Comparison of ENCODE assay signal across 14 mouse cellular contexts in the genomic region with DNA sequence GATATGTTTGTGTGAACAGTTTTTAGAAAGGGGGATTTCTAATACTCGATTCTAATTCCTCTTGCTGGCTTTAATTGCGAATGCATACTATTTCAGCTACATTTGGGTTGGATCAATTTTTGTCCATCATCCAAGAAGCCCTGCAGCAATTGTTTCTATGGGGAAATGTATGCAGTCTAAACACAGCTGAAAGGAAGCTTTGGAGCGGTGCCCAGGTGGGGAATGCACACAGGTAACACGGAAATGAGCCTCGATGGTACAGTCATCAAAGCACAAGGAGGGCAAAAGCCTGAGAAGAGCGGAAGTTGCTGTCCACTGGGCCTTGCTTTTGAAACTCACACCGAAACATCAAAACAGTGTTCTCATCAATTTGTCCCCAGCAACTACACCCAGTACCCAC.
A peak's percentile ranks its signal among the peaks of the same experiment; 100 is the strongest.
DNase-seq lines count a peak whose midpoint lies in the region; ATAC-seq and TF ChIP-seq lines count a peak whose summit lies in the region.
"Had no signal": no experiment of that assay in that cellular context is flagged by ENCODE, and none has a peak within 500 bp of the region (broad histone marks: within the 10 kb centered on the region; RNA-seq: fewer than 3 reads in every experiment).

No protein-coding gene starts in this region.

- TF ChIP-seq EP300 in liver, postnatal 0 days (IDR thresholded peaks at IDR 0.05; ENCODE audit: low read depth), result no peak

- H3K27ac ChIP-seq in hindbrain, embryonic 13.5 days, result peak overlapping the region; percentile 68
- no peak overlapping the region for H3K27ac ChIP-seq in hindbrain, embryonic 10.5 days
- H3K27ac ChIP-seq in hindbrain, embryonic 16.5 days (ENCODE audit: low read depth, low read length), result 0 out of 2 replicates have a peak overlapping the region, but pooled peaks have one; percentile 16
- H3K27ac ChIP-seq in liver, postnatal 0 days (ENCODE audit: low read depth), result no peak overlapping the region
- H3K27ac ChIP-seq: heart, embryonic 10.5 days; intestine, embryonic 15.5 days; lung, embryonic 15.5 days; macrophage had no signal

- H3K4me2 ChIP-seq in hindbrain, embryonic 13.5 days, result no peak overlapping the region; the same call in 1 of the 2 replicates
- no peak overlapping the region; the same call in none of the 2 replicates for H3K4me2 ChIP-seq in hindbrain, embryonic 16.5 days (ENCODE audit: low read length)
- H3K4me2 ChIP-seq in liver, postnatal 0 days (ENCODE audit: low read depth, low read length), result no peak overlapping the region
- H3K4me2 ChIP-seq: intestine, embryonic 15.5 days; liver, embryonic 11.5 days; lung, embryonic 15.5 days had no signal

- TF ChIP-seq CTCF in liver, postnatal 0 days (IDR thresholded peaks at IDR 0.05; ENCODE audit: low read depth), result no peak

- no peak for ATAC-seq in hindbrain, embryonic 13.5 days (ENCODE audit: low FRiP score)
- ATAC-seq in hindbrain, embryonic 16.5 days, result no peak
- no peak for ATAC-seq in liver, postnatal 0 days
- ATAC-seq: intestine, embryonic 15.5 days had no signal

- H3K9me3 ChIP-seq in hindbrain, embryonic 13.5 days, result no peaks in the 10 kb centered on the region
- H3K9me3 ChIP-seq in hindbrain, embryonic 10.5 days, result no peaks in the 10 kb centered on the region
- H3K9me3 ChIP-seq in hindbrain, embryonic 16.5 days (ENCODE audit: control insufficient read depth, low read length), result no peaks in the 10 kb centered on the region
- H3K9me3 ChIP-seq in liver, postnatal 0 days (ENCODE audit: low read length), result no peaks in the 10 kb centered on the region
- H3K9me3 ChIP-seq: heart, embryonic 10.5 days; intestine, embryonic 15.5 days; lung, embryonic 15.5 days had no signal

- no peak overlapping the region for H3K9ac ChIP-seq in hindbrain, embryonic 13.5 days
- H3K9ac ChIP-seq in hindbrain, embryonic 16.5 days (ENCODE audit: low read depth, low read length), result no peak overlapping the region
- H3K9ac ChIP-seq in liver, postnatal 0 days (replicated peaks), result no peak overlapping the region
- H3K9ac ChIP-seq: intestine, embryonic 15.5 days; lung, embryonic 15.5 days had no signal

- peaks cover 23% of the 10 kb centered on the region for H3K4me1 ChIP-seq in hindbrain, embryonic 13.5 days (replicated peaks)
- H3K4me1 ChIP-seq in hindbrain, embryonic 10.5 days (replicated peaks), result peaks cover 11% of the 10 kb centered on the region
- H3K4me1 ChIP-seq in hindbrain, embryonic 16.5 days (ENCODE audit: control insufficient read depth, insufficient read depth, low read depth, low read length), result peaks cover 10% of the 10 kb centered on the region
- H3K4me1 ChIP-seq in liver, postnatal 0 days (ENCODE audit: insufficient read depth), result no peaks in the 10 kb centered on the region
- H3K4me1 ChIP-seq: heart, embryonic 10.5 days; intestine, embryonic 15.5 days; lung, embryonic 15.5 days had no signal

- H3K27me3 ChIP-seq in hindbrain, embryonic 13.5 days, result no peaks in the 10 kb centered on the region
- peaks cover 19% of the 10 kb centered on the region for H3K27me3 ChIP-seq in hindbrain, embryonic 10.5 days (ENCODE audit: insufficient read depth, poor library complexity, severe bottlenecking)
- H3K27me3 ChIP-seq in hindbrain, embryonic 16.5 days (replicated peaks; ENCODE audit: control insufficient read depth, insufficient read depth, low read length), result no peaks in the 10 kb centered on the region
- no peaks in the 10 kb centered on the region for H3K27me3 ChIP-seq in liver, postnatal 0 days (ENCODE audit: insufficient read depth, low read length)
- H3K27me3 ChIP-seq: intestine, embryonic 15.5 days; lung, embryonic 15.5 days had no signal

- WGBS in hindbrain, embryonic 13.5 days, result 70% methylated on average over 7 of the region's 7 CpGs
- 75% methylated on average over 7 of the region's 7 CpGs for WGBS in hindbrain, embryonic 10.5 days
- 62% methylated on average over 7 of the region's 7 CpGs for WGBS in hindbrain, embryonic 16.5 days
- WGBS in liver, postnatal 0 days (ENCODE audit: insufficient replicate concordance), result 68% methylated on average over 7 of the region's 7 CpGs

- no peak for DNase-seq in hindbrain, embryonic 10.5 days (ENCODE audit: low spot score)
- DNase-seq in ES-CJ7 (ENCODE audit: low read depth, low spot score) (peak; percentile 27), ZHBTc4 (ENCODE audit: low read depth, low spot score) (peak; percentile 4)
- DNase-seq in layer of hippocampus, postnatal 14 days (ENCODE audit: low spot score in 2 of 2), result no peak
- DNase-seq in liver, postnatal 0 days, result no peak
- DNase-seq: thymus, adult 18-20 months had no signal

- H3K4me3 ChIP-seq in hindbrain, embryonic 13.5 days, result no peak overlapping the region
- no peak overlapping the region for H3K4me3 ChIP-seq in hindbrain, embryonic 10.5 days
- H3K4me3 ChIP-seq in hindbrain, embryonic 16.5 days (ENCODE audit: low read length), result no peak overlapping the region
- H3K4me3 ChIP-seq in liver, postnatal 0 days (ENCODE audit: low read depth, low read length), result no peak overlapping the region
- H3K4me3 ChIP-seq: intestine, embryonic 15.5 days; lung, embryonic 15.5 days had no signal

- no peaks in the 10 kb centered on the region for H3K36me3 ChIP-seq in hindbrain, embryonic 13.5 days
- no peaks in the 10 kb centered on the region for H3K36me3 ChIP-seq in hindbrain, embryonic 10.5 days
- no peaks in the 10 kb centered on the region for H3K36me3 ChIP-seq in hindbrain, embryonic 16.5 days (ENCODE audit: control insufficient read depth, insufficient read depth, low read length)
- no peaks in the 10 kb centered on the region for H3K36me3 ChIP-seq in liver, postnatal 0 days (replicated peaks; ENCODE audit: insufficient read depth, low read length)
- H3K36me3 ChIP-seq: G1E; heart, embryonic 10.5 days; intestine, embryonic 15.5 days; lung, embryonic 15.5 days had no signal

Comparison
In these comparisons a context has a peak if more than half of its experiments do, and no peak if none do; other contexts are left out.
1. H3K27ac ChIP-seq: peak in hindbrain, embryonic 13.5 days (single experiment) and hindbrain, embryonic 16.5 days (single experiment); none in hindbrain, embryonic 10.5 days (single experiment) and liver, postnatal 0 days (single experiment).
2. DNase-seq: peak in ES-CJ7 (single experiment) and ZHBTc4 (single experiment); none in hindbrain, embryonic 10.5 days (single experiment), layer of hippocampus, postnatal 14 days (0 of 2) and liver, postnatal 0 days (single experiment).